Mouse (Mus musculus): ENCODE results near the gene Zcchc24. TPM values are rescaled to one million over a fixed set of nuclear protein-coding genes. Genes with fewer than 3 reads are reported as not detected.

The Zcchc24 gene
- polyA plus RNA-seq, 1 experiment: 36.4 TPM

GRCm38 (mm10) chr14:25663649-25664309 lies 105.1 kb downstream of the Zcchc24 start:
- no peak for TF ChIP-seq MAX (IDR thresholded peaks at IDR 0.05)
- no peaks in the 10 kb centered on the region for H3K27me3 ChIP-seq (ENCODE audit: control insufficient read depth, insufficient read depth, insufficient read length)
- no peaks in the 10 kb centered on the region for H3K79me3 ChIP-seq (ENCODE audit: low read depth)
- H3ac ChIP-seq (ENCODE audit: control insufficient read depth, insufficient read length, low read depth): no peak overlapping the region
- H3K4me3 ChIP-seq (ENCODE audit: insufficient read depth, poor library complexity, severe bottlenecking): no peak overlapping the region
- H3K79me2 ChIP-seq (ENCODE audit: control insufficient read depth, insufficient read depth): no peaks in the 10 kb centered on the region
- H3K36me3 ChIP-seq (ENCODE audit: control insufficient read depth, insufficient read depth): peaks cover 51% of the 10 kb centered on the region

Other genes with a start within 250 kb of the Zcchc24 start
- gene Ppif, start 74.9 kb downstream of the Zcchc24 start, polyA plus RNA-seq (2012; fragmentation: generic; extraction: Trizol): 21.4 TPM
- gene Anxa11, start 73.1 kb upstream of the Zcchc24 start, polyA plus RNA-seq (2012; fragmentation: generic; extraction: Trizol): 33.3 TPM
- gene Plac9a, start 134.1 kb upstream of the Zcchc24 start, polyA plus RNA-seq (2012; fragmentation: generic; extraction: Trizol): 0.30 TPM
- gene Tmem254a, start 158.6 kb upstream of the Zcchc24 start, polyA plus RNA-seq (2012; fragmentation: generic; extraction: Trizol): 0.56 TPM
- gene Cphx1, start 169.3 kb upstream of the Zcchc24 start, polyA plus RNA-seq (2012; fragmentation: generic; extraction: Trizol): not detected
- not detected for gene Duxbl1, start 209.5 kb upstream of the Zcchc24 start, polyA plus RNA-seq (2012; fragmentation: generic; extraction: Trizol)

Measured in C2C12 (cell line).